Mouse (Mus musculus): ENCODE results near the gene Rfx1. TPM values are rescaled to one million over a fixed set of nuclear protein-coding genes. Genes with fewer than 3 reads are reported as not detected.

Rfx1 gene
- polyA plus RNA-seq, 1 experiment, result 3.9 TPM

DNA sequence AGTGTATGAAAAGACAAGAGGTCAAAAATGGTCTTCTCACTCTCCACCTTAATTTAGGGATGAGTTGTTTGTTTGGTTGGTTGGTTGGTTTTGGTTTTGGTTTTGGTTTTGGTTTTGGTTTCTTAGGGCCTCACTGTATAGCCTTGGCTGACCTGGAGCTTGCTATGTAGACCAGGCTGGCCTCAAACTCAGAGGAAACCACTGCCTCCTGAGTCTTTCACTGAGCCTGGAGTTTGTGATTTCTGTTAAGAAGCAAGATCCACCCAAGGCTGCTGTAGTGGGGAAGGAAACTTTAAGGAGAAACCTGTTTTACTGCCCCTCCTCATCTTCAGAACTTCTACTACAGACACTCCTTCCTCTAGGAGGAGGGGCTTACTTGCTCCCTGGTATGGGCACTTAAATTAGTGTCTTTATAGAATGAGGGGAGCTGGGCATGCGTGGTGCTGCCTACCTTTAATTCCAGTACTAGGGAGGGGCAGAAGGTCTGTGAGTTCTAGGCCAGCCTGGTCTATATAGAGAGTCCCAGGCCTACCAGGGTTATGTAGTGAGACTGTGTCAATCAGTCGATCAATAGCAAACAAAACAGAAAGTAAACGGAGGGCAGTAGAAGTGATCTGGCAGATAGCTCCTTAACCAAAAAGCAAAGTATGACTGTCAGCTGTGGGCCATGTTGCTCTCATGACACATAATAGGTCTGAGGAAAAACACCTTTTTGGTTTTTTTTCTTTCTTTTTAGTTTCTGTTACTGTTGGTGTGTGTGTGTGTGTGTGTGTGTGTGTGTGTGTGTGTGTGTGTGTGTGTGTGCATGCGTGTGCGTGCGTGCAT lies 39.8 kb downstream of the Rfx1 start:
- H3K4me3 ChIP-seq (replicated peaks), result no peak overlapping the region
- peaks cover 35% of the 10 kb centered on the region for H3K4me1 ChIP-seq (ENCODE audit: control insufficient read depth)
- no peaks in the 10 kb centered on the region for H3K27me3 ChIP-seq (ENCODE audit: control insufficient read depth)
- H3K36me3 ChIP-seq (ENCODE audit: control insufficient read depth), result peaks cover 17% of the 10 kb centered on the region
- H3K9me3 ChIP-seq (ENCODE audit: control insufficient read depth, low read length), result peaks cover 2% of the 10 kb centered on the region; the same call in 1 of the 2 replicates
- TF ChIP-seq TAL1 (IDR thresholded peaks at IDR 0.05; ENCODE audit: low read length), result no peak
- no peak for TF ChIP-seq GATA1 (IDR thresholded peaks at IDR 0.05; ENCODE audit: low read length)

DNA sequence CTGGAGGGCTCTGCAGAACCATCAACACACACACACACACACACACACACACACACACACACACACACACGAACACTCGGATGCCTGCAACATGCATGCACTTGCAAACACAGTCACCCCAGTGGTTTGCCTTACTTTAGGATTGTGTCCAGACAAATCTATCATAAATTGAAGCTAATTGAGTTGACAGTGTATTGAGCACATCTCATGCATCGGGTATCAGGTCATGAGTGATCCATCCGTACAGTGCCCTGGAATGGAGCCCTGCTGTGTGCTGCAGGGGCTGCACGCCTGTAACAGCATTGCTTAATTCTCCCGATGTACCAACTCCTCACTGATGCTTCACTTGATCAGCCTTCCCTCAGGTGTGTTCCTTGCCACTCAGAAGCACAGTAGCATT lies 49.0 kb downstream of the Rfx1 start:
- H3K9me3 ChIP-seq (ENCODE audit: control insufficient read depth, low read length), result no peaks in the 10 kb centered on the region
- no peaks in the 10 kb centered on the region for H3K36me3 ChIP-seq (ENCODE audit: control insufficient read depth)
- TF ChIP-seq GATA1 (IDR thresholded peaks at IDR 0.05; ENCODE audit: low read length), result no peak
- no peak for TF ChIP-seq TAL1 (IDR thresholded peaks at IDR 0.05; ENCODE audit: low read length)
- H3K4me3 ChIP-seq (replicated peaks), result no peak overlapping the region
- no peaks in the 10 kb centered on the region for H3K4me1 ChIP-seq (ENCODE audit: control insufficient read depth)
- no peaks in the 10 kb centered on the region for H3K27me3 ChIP-seq (ENCODE audit: control insufficient read depth)

DNA sequence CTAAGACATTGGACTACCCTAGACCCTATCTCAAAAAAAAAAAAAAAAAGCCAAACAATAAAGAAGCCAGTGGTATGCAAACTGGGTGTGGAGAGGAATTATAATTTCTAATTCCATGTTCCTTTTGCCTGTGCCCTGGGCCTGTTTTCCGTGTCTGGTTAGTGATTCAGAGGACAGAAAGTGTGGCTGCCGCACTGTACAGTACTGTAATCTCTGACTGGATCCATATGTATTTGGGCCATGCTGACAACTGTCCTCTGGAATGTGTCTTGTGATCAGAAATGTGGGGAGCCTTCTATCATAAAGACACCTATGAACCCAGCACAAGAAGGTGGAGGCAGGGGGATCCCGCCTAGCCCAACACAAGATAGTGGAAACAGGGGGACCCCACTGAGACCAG lies 55.5 kb downstream of the Rfx1 start:
- H3K9me3 ChIP-seq (ENCODE audit: control insufficient read depth, low read length), result no peaks in the 10 kb centered on the region
- no peaks in the 10 kb centered on the region for H3K36me3 ChIP-seq (ENCODE audit: control insufficient read depth)
- no peaks in the 10 kb centered on the region for H3K27me3 ChIP-seq (ENCODE audit: control insufficient read depth)
- H3K4me3 ChIP-seq (replicated peaks), result no peak overlapping the region
- TF ChIP-seq TAL1 (IDR thresholded peaks at IDR 0.05; ENCODE audit: low read length), result no peak
- no peaks in the 10 kb centered on the region for H3K4me1 ChIP-seq (ENCODE audit: control insufficient read depth)

DNA sequence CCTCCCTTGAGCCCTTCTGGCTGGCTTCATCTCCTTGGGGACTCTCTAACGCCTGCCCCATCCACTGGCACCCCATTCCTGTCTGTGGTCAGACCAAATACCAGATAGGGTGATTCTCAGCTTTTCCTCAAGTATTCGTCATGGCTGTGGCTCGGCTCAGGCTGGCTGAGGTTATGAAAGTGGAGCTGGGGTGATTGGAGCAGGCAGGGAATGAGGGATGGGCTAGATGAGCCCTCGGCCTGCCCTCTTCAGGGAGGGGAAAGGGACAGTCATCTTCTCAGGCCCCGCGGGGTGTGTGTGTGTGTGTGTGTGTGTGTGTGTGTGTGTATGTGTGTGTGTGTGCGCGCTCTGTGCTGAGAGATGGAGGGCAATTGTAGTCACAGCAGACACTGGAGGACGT lies 59.0 kb downstream of the Rfx1 start, which contains the start of gene Podnl1:
Gene Podnl1 (plus strand): TSS at position 334 of the 400 bp plus-strand sequence.
- Histone ChIP-seq H3K9me3 (ENCODE audit: control insufficient read depth, low read length) (no peaks in the 10 kb centered on the region), H3K4me3 (replicated peaks) (no peak within 1 kb of the TSS), H3K36me3 (ENCODE audit: control insufficient read depth) (no peaks in the 10 kb centered on the region), H3K27me3 (ENCODE audit: control insufficient read depth) (no peaks in the 10 kb centered on the region; the same call in 1 of the 2 replicates), H3K4me1 (ENCODE audit: control insufficient read depth) (no peaks in the 10 kb centered on the region)
- TF ChIP-seq GATA1 (IDR thresholded peaks at IDR 0.05; ENCODE audit: low read length) (no peak), TAL1 (IDR thresholded peaks at IDR 0.05; ENCODE audit: low read length) (no peak)

DNA sequence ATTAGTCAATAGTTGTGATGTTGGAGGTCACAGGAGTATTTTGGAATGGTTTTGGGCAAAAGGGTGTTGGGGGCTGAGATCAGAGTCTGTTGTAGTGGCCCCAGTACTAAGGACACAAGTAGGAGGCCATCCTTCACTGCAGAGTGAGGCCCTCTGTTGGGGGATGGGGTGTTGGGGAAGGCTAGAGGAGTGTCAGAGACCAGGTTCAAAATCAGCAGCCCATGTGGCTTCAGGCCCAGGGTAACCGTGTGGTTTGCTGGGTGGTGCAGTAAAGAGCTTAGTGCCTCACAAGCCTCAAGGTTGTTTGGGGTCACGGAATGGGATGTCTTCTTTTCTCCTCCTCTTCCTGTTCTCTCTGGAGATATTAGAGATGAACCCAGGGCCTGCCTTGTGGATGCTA lies 60.1 kb downstream of the Rfx1 start:
- H3K27me3 ChIP-seq (ENCODE audit: control insufficient read depth), result no peaks in the 10 kb centered on the region; the same call in 1 of the 2 replicates
- H3K36me3 ChIP-seq (ENCODE audit: control insufficient read depth), result peaks cover under 1% of the 10 kb centered on the region
- TF ChIP-seq TAL1 (IDR thresholded peaks at IDR 0.05; ENCODE audit: low read length), result no peak
- no peak for TF ChIP-seq GATA1 (IDR thresholded peaks at IDR 0.05; ENCODE audit: low read length)
- H3K4me3 ChIP-seq (replicated peaks), result no peak overlapping the region
- H3K9me3 ChIP-seq (ENCODE audit: control insufficient read depth, low read length), result no peaks in the 10 kb centered on the region
- H3K4me1 ChIP-seq (ENCODE audit: control insufficient read depth), result no peaks in the 10 kb centered on the region

DNA sequence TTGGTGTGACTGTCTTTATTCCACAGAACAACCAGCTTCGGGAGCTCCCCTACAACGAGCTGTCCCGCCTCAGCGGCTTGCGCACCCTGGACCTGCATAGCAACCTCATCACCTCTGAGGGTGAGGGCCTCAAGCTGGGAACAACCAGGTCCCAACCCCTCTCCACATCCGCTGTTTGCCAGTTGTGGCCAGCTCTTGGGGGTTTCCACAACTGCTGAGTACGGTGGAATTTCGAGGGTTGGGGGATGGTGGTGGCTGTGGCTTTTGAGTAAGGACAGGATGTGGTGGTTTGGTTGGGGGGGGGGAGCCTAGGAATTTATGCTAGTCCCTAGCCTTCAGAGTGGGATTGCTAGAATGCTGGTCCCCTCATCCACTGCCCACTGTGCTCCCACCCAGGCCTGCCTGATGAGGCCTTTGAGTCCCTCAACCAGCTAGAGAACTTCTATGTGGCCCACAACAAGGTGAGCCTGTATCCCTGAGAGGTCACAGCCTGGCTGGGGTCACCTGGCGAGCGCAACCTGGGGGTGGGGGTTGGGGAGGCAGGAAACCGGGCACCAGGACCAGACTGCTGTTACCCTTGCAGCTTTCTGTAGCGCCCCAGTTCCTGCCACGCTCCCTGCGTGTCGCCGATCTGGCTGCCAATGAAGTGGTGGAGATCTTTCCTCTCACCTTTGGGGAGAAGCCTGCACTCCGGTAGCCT lies 60.7 kb downstream of the Rfx1 start:
- Histone ChIP-seq H3K4me1 (ENCODE audit: control insufficient read depth) (no peaks in the 10 kb centered on the region), H3K27me3 (ENCODE audit: control insufficient read depth) (no peaks in the 10 kb centered on the region; the same call in 1 of the 2 replicates), H3K36me3 (ENCODE audit: control insufficient read depth) (peaks cover 6% of the 10 kb centered on the region), H3K4me3 (replicated peaks) (no peak overlapping the region), H3K9me3 (ENCODE audit: control insufficient read depth, low read length) (no peaks in the 10 kb centered on the region)
- TF ChIP-seq TAL1 (IDR thresholded peaks at IDR 0.05; ENCODE audit: low read length) (no peak), GATA1 (IDR thresholded peaks at IDR 0.05; ENCODE audit: low read length) (no peak)

DNA sequence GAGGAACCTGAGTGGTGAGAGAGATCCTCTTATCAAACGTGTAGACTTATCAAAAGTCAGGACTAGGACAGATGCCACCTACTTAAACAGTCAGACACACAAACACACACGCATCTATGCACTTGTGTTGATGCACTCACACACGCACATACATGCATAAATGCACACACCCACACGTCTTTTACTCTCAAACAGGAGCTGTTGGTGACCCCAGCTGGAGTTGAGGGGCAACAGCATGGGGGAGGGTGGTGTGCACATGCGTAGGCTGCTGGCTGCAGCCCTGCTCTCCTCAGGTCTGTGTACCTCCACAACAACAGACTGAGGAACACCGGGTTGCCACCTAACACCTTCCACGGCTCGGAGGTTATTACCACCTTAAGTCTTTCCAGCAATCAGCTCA lies 61.6 kb downstream of the Rfx1 start:
- TF ChIP-seq TAL1 (IDR thresholded peaks at IDR 0.05; ENCODE audit: low read length) (no peak), GATA1 (IDR thresholded peaks at IDR 0.05; ENCODE audit: low read length) (no peak)
- no peak overlapping the region for H3K4me3 ChIP-seq (replicated peaks)
- H3K27me3 ChIP-seq (ENCODE audit: control insufficient read depth), result no peaks in the 10 kb centered on the region; the same call in 1 of the 2 replicates
- H3K36me3 ChIP-seq (ENCODE audit: control insufficient read depth), result peaks cover 14% of the 10 kb centered on the region
- no peaks in the 10 kb centered on the region for H3K4me1 ChIP-seq (ENCODE audit: control insufficient read depth)
- H3K9me3 ChIP-seq (ENCODE audit: control insufficient read depth, low read length), result no peaks in the 10 kb centered on the region

DNA sequence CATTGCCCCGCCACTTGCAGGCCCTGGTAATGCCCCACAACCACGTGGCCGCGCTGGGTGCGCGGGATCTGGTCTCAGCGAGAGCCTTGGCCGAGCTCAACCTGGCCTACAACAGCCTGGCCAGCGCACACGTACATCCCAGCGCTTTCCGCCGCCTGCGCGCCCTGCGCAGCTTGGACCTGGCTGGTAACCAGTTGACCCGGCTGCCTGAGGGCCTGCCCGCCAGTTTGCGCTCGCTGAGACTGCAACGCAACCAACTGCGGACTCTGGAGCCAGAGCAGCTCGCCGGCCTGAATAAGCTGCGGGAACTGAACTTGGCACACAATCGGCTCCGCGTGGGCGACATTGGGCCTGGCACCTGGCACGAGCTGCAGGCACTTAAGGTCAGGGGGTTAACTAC lies 64.2 kb downstream of the Rfx1 start:
- Histone ChIP-seq H3K36me3 (ENCODE audit: control insufficient read depth) (peaks cover 38% of the 10 kb centered on the region), H3K4me1 (ENCODE audit: control insufficient read depth) (no peaks in the 10 kb centered on the region), H3K27me3 (ENCODE audit: control insufficient read depth) (no peaks in the 10 kb centered on the region; the same call in 1 of the 2 replicates), H3K9me3 (ENCODE audit: control insufficient read depth, low read length) (no peaks in the 10 kb centered on the region), H3K4me3 (replicated peaks) (no peak overlapping the region)
- TF ChIP-seq GATA1 (IDR thresholded peaks at IDR 0.05; ENCODE audit: low read length) (no peak), TAL1 (IDR thresholded peaks at IDR 0.05; ENCODE audit: low read length) (no peak)

DNA sequence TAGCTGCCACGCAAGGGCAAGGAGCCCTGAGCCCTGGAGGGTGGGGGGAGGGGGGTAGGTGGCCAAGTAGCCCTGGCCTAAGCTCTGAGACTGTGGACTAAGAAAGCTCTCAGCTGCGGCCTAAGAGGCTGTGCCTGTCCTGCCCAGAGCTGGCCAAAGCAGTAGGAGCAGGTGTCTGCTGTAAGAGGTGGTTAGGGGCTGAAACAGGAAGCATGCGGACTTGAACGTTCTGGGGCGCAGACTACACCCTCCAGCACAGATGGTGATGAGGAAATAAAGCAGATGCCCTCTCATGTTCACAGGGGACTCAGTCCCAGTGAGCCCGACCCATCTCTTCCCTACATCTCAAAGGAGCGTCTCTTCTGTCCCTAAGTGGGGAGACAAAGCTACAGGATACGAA lies 65.6 kb downstream of the Rfx1 start:
- Histone ChIP-seq H3K9me3 (ENCODE audit: control insufficient read depth, low read length) (no peaks in the 10 kb centered on the region), H3K4me1 (ENCODE audit: control insufficient read depth) (no peaks in the 10 kb centered on the region), H3K4me3 (replicated peaks) (no peak overlapping the region), H3K36me3 (ENCODE audit: control insufficient read depth) (peaks cover 52% of the 10 kb centered on the region), H3K27me3 (ENCODE audit: control insufficient read depth) (no peaks in the 10 kb centered on the region; the same call in 1 of the 2 replicates)
- TF ChIP-seq TAL1 (IDR thresholded peaks at IDR 0.05; ENCODE audit: low read length), result no peak
- no peak for TF ChIP-seq GATA1 (IDR thresholded peaks at IDR 0.05; ENCODE audit: low read length)

Measured in erythroblast, embryonic 14.5 days (primary cell).